Mouse (Mus musculus) lung, embryonic 14.5 days (tissue): ENCODE measurements at regions not wholly inside any gene's neighbourhood (a gene's known extent, or its start where the extent isn't known, plus 50 kb on each side); places are given as distances from the start of the nearest gene placed in this dataset.
A peak's percentile ranks its signal among the peaks of the same experiment; 100 is the strongest.

ENCODE experiments used
- ATAC-seq: fragments of 200-750 bp; cut with Nextera tagmentation; 2 replicates; pipeline ENCODE4 v1.8.0; 2017; ENCODE audit warnings: mild to moderate bottlenecking, moderate TSS enrichment, moderate library complexity; ENCODE audit not compliant: insufficient read depth
- DNase-seq: peaks from one replicate; pipeline ENCODE4 v3.0.0-alpha.2; 2015
- H3K27ac ChIP-seq: fragments of 300-500 bp; sonication (generic); 2 replicates; pipeline ENCODE4 v1.5.1; 2014; ENCODE audit warnings: low read depth, mild to moderate bottlenecking, moderate library complexity
- H3K27me3 ChIP-seq: fragments of 300-500 bp; sonication (generic); 2 replicates; pipeline ENCODE4 v1.6.1; 2014; ENCODE audit warnings: low read length, control low read depth; ENCODE audit not compliant: insufficient read depth
- H3K36me3 ChIP-seq: fragments of 300-500 bp; sonication (generic); 2 replicates; pipeline ENCODE4 v1.6.1; 2014; ENCODE audit warnings: control low read depth; ENCODE audit not compliant: insufficient read depth
- H3K4me1 ChIP-seq: fragments of 300-500 bp; sonication (generic); 2 replicates; pipeline ENCODE4 v1.6.1; 2014; ENCODE audit warnings: antibody characterized with exemption, control low read depth; ENCODE audit not compliant: insufficient read depth
- H3K4me2 ChIP-seq: fragments of 300-500 bp; sonication (generic); 2 replicates; pipeline ENCODE4 v1.6.1; 2014; ENCODE audit warnings: mild to moderate bottlenecking
- H3K4me3 ChIP-seq: fragments of 300-500 bp; sonication (generic); 2 replicates; pipeline ENCODE4 v1.5.1; 2014; ENCODE audit warnings: low read depth, low read length
- H3K9ac ChIP-seq: fragments of 300-500 bp; sonication (generic); 2 replicates; pipeline ENCODE4 v1.6.1; 2014
- H3K9me3 ChIP-seq: fragments of 300-500 bp; sonication (generic); 2 replicates; pipeline ENCODE4 v1.6.1; 2016; ENCODE audit warnings: low read depth, low read length, control low read depth
- CTCF ChIP-seq: IDR thresholded peaks from 2 replicates; pipeline ENCODE4 v1.5.1; 2016; ENCODE audit warnings: antibody characterized with exemption, low read depth
- WGBS: fragments of 180-500 bp; shearing (Covaris S2); extraction: QIAGEN DNeasy Blood & Tissue Kit; methylation state at CpG from one replicate; pipeline ENCODE4 v1.1.7; 2014; 5-methylcytosine and 5-hydroxymethylcytosine counted together

GRCm38 (mm10) chr11:52567945-52568687, 171.9 kb downstream of the 9530068E07Rik start:
- TF ChIP-seq CTCF = no peak
- DNase-seq = no peak
- WGBS = 77% methylated on average over 13 of the region's 13 CpGs

DNA sequence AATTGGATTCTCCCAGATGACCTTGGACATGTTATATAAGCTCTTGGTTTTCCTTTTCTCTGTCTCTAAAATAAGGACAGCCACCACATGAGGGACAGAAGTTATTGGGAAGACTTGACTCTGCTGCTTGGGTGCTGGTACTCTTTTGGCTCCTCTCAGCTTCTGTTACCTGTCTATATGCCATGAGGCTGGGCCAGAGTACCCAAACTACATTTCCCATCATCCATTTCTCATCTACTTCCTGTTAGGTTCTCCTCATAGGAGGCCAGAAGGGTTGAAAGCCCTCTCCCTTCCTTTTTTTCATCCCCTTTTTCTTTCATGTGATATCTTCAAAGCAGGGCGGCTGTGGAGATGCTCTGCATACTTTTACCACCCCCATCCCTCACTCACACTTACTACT, 172.6 kb downstream of the 9530068E07Rik start:
- no peak for TF ChIP-seq CTCF
- H3K4me2 ChIP-seq = no peak overlapping the region
- no peak for DNase-seq
- H3K9ac ChIP-seq = no peak overlapping the region
- no peak overlapping the region for H3K4me3 ChIP-seq
- H3K4me1 ChIP-seq = peaks cover 11% of the 10 kb centered on the region
- no peaks in the 10 kb centered on the region for H3K9me3 ChIP-seq
- no peak for ATAC-seq
- 42% methylated on average over 1 of the region's 1 CpGs for WGBS
- H3K27me3 ChIP-seq = no peaks in the 10 kb centered on the region
- H3K36me3 ChIP-seq = no peaks in the 10 kb centered on the region
- H3K27ac ChIP-seq = no peak overlapping the region

More at GRCm38 (mm10) chr11:52567945-52568687, 171.9 kb downstream of the 9530068E07Rik start:
- Histone ChIP-seq H3K36me3 (no peaks in the 10 kb centered on the region), H3K27me3 (no peaks in the 10 kb centered on the region), H3K4me3 (no peak overlapping the region), H3K4me2 (no peak overlapping the region), H3K9ac (no peak overlapping the region), H3K9me3 (no peaks in the 10 kb centered on the region), H3K27ac (no peak overlapping the region), H3K4me1 (peaks cover 11% of the 10 kb centered on the region)
- ATAC-seq = no peak

- no peaks in the 10 kb centered on the region for H3K27me3 ChIP-seq
- H3K4me3 ChIP-seq = no peak overlapping the region
- H3K4me1 ChIP-seq = peaks cover 14% of the 10 kb centered on the region
- TF ChIP-seq CTCF = no peak
- H3K36me3 ChIP-seq = no peaks in the 10 kb centered on the region
- no peak overlapping the region for H3K9ac ChIP-seq
- ATAC-seq (no peak), DNase-seq (no peak)
- WGBS = 70% methylated on average over 10 of the region's 10 CpGs
- no peak overlapping the region for H3K27ac ChIP-seq
- no peak overlapping the region for H3K4me2 ChIP-seq
- H3K9me3 ChIP-seq = no peaks in the 10 kb centered on the region
Measured at GRCm38 (mm10) chr11:52569759-52570158, 173.5 kb downstream of the 9530068E07Rik start.

- DNase-seq = peak; percentile 28
- H3K36me3 ChIP-seq = no peaks in the 10 kb centered on the region
- no peak overlapping the region for H3K4me2 ChIP-seq
- H3K4me3 ChIP-seq = no peak overlapping the region
- H3K27ac ChIP-seq = no peak overlapping the region
- peak; percentile 54 for TF ChIP-seq CTCF
- H3K9ac ChIP-seq = no peak overlapping the region
- ATAC-seq = no peak
- no peaks in the 10 kb centered on the region for H3K9me3 ChIP-seq
- H3K27me3 ChIP-seq = no peaks in the 10 kb centered on the region
- WGBS = 36% methylated on average over 9 of the region's 9 CpGs
- 0 out of 2 replicates have a peak, but pooled peaks cover 4% of the 10 kb centered on the region for H3K4me1 ChIP-seq
Measured at GRCm38 (mm10) chr11:52578471-52578870, 182.2 kb downstream of the 9530068E07Rik start.

DNA sequence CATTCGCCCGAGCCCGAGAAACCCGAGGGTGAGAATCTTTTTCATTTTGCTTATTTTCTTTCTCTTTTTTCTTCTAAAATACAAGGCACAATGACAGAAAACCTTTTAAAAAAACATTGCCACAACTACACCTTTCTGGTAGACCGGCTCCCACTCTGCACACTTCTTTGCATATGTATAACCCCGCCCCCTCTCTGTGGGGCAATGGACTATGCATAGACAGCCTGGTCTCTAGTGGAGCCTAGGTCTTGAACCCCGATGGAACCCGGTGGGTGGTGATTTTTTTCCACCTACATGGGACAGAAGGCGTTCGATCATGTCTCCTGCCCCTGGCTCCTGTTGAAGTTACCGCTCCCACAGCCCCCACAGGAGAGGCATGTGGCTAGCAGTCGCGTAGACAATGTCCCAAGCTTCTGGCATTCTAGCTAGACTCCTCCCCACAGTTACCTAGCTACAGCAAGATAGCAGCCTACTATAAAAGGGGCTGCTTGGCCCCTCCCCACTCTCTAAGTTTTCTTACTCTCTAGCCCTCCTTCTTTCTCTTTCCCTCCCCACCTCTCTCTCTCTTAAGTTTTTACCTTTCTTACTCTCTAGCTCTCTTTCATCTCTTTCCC, 183.6 kb downstream of the 9530068E07Rik start:
- H3K4me1 ChIP-seq = no peaks in the 10 kb centered on the region
- no peak overlapping the region for H3K9ac ChIP-seq
- H3K36me3 ChIP-seq = no peaks in the 10 kb centered on the region
- H3K4me2 ChIP-seq = no peak overlapping the region
- 71% methylated on average over 13 of the region's 13 CpGs for WGBS
- peak; percentile 47; the same call in 1 of the 2 replicates for ATAC-seq
- H3K9me3 ChIP-seq = no peaks in the 10 kb centered on the region
- H3K4me3 ChIP-seq = no peak overlapping the region
- H3K27ac ChIP-seq = no peak overlapping the region
- no peak for DNase-seq
- TF ChIP-seq CTCF = no peak
- no peaks in the 10 kb centered on the region for H3K27me3 ChIP-seq

DNA sequence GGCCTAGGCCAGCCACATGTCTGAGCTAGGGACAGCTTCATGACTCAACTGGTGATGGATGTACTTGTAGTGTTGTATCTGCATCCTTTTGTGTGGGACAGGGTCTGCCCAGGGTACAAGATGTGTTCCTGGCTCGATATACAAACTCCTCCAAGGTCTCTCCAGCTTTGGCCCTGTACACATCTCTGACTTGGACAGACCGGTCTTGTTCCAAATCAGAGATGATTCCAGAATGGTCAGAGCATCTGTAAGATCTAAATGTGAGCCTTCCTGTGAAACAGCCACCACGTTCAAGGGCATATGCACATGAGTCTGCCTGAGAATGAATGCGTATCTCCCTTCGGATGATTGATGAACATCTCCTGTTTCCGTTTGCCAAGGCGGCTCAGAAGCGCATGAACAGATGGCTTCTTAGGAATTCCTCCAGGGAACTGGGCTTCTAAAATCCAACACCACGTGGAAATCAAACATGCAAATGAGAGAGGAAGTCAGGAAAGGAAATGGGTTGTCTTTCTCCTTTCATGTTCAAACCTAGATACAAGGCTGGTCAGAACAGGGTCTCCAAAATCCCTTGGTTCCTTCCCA, 172.7 kb upstream of the Fstl4 start:
- no peaks in the 10 kb centered on the region for H3K36me3 ChIP-seq
- no peaks in the 10 kb centered on the region for H3K4me1 ChIP-seq
- 0 out of 2 replicates have a peak, but pooled peaks cover 8% of the 10 kb centered on the region for H3K9me3 ChIP-seq
- H3K4me3 ChIP-seq = no peak overlapping the region
- H3K4me2 ChIP-seq = no peak overlapping the region
- 47% methylated on average over 9 of the region's 9 CpGs for WGBS
- H3K27ac ChIP-seq = no peak overlapping the region
- H3K27me3 ChIP-seq = no peaks in the 10 kb centered on the region
- no peak overlapping the region for H3K9ac ChIP-seq
- ATAC-seq (no peak), DNase-seq (peak; percentile 45)
- no peak for TF ChIP-seq CTCF

GRCm38 (mm10) chr11:52594092-52594491, 170.3 kb upstream of the Fstl4 start:
- DNase-seq (no peak), ATAC-seq (no peak)
- WGBS = 80% methylated on average over 4 of the region's 4 CpGs
- Histone ChIP-seq H3K9me3 (peaks cover 8% of the 10 kb centered on the region; the same call in 1 of the 2 replicates), H3K9ac (no peak overlapping the region), H3K4me3 (no peak overlapping the region), H3K4me1 (no peaks in the 10 kb centered on the region), H3K27me3 (no peaks in the 10 kb centered on the region), H3K36me3 (no peaks in the 10 kb centered on the region), H3K4me2 (no peak overlapping the region), H3K27ac (no peak overlapping the region)
- no peak for TF ChIP-seq CTCF
